Mouse (Mus musculus) gastrocnemius, postnatal 14 days (tissue): ENCODE measurements around the gene Pphln1. TPM values are rescaled to one million over a fixed set of nuclear protein-coding genes. Genes with fewer than 3 reads are reported as not detected.

Source experiments
- DNase-seq: peaks from one replicate; pipeline ENCODE4 v3.0.0; 2021; ENCODE audit warnings: mixed read lengths
- intact Hi-C: fragments of 180-260 bp; cut with DNase I; formaldehyde crosslinking; loops from one replicate; pipeline ENCODE4 v1.15.1; 2025; ENCODE audit warnings: low total_unique reads
- total RNA-seq, 2 experiments: library from RNA; stranded (reverse); gene quantifications; 2 replicates each; pipeline ENCODE4 v1.2.3; 2021

The Pphln1 gene
- total RNA-seq, 2 experiments from 2014 or later = 16.3 to 16.5 TPM

GRCm38 (mm10) chr15:93420596-93420995, 22.4 kb downstream of the Pphln1 start:
- DNase-seq = no peak
- intact Hi-C loops = no loop called here

GRCm38 (mm10) chr15:93422537-93422936, 24.4 kb downstream of the Pphln1 start:
- intact Hi-C loops = no loop called here
- no peak for DNase-seq

GRCm38 (mm10) chr15:93433811-93434210, 35.7 kb downstream of the Pphln1 start:
- intact Hi-C loops = loop anchor here (10.0 kb wide), 1 partner anchor 141 kb away; no protein-coding TSS in a partner anchor
- no peak for DNase-seq

- intact Hi-C loops = loop anchor here (10.0 kb wide), 1 partner anchor 139 kb away; no protein-coding TSS in a partner anchor
- no peak for DNase-seq
Observed at GRCm38 (mm10) chr15:93435998-93436397, 37.8 kb downstream of the Pphln1 start.

- DNase-seq = peak; percentile 40
- intact Hi-C loops = loop anchor here (2.0 to 10.0 kb wide), 2 partner anchors 136 to 174 kb away; no protein-coding TSS in a partner anchor
Observed at GRCm38 (mm10) chr15:93438663-93439062, 40.5 kb downstream of the Pphln1 start.

- intact Hi-C loops = no loop called here
- no peak for DNase-seq
Observed at GRCm38 (mm10) chr15:93442271-93442670, 44.1 kb downstream of the Pphln1 start.

GRCm38 (mm10) chr15:93443676-93444075, 45.5 kb downstream of the Pphln1 start:
- no peak for DNase-seq
- intact Hi-C loops = no loop called here

- intact Hi-C loops = no loop called here
Observed at GRCm38 (mm10) chr15:93448862-93449261, 50.7 kb downstream of the Pphln1 start.

GRCm38 (mm10) chr15:93453296-93453695, 55.1 kb downstream of the Pphln1 start:
- intact Hi-C loops = no loop called here
- DNase-seq = no peak

More at GRCm38 (mm10) chr15:93448862-93449261, 50.7 kb downstream of the Pphln1 start:
- no peak for DNase-seq

- intact Hi-C loops = no loop called here
- no peak for DNase-seq
Observed at GRCm38 (mm10) chr15:93456005-93456404, 57.9 kb downstream of the Pphln1 start.

GRCm38 (mm10) chr15:93459422-93459821, 61.3 kb downstream of the Pphln1 start:
- intact Hi-C loops = no loop called here
- no peak for DNase-seq

GRCm38 (mm10) chr15:93461066-93461465, 62.9 kb downstream of the Pphln1 start:
- intact Hi-C loops = no loop called here
- no peak for DNase-seq

GRCm38 (mm10) chr15:93471651-93472050, 73.5 kb downstream of the Pphln1 start:
- intact Hi-C loops = no loop called here
- no peak for DNase-seq

GRCm38 (mm10) chr15:93472089-93472488, 73.9 kb downstream of the Pphln1 start:
- intact Hi-C loops = no loop called here
- DNase-seq = no peak

- DNase-seq = no peak
- intact Hi-C loops = no loop called here
Observed at GRCm38 (mm10) chr15:93474277-93474676, 76.1 kb downstream of the Pphln1 start.

- intact Hi-C loops = no loop called here
- no peak for DNase-seq
Observed at GRCm38 (mm10) chr15:93475688-93476087, 77.5 kb downstream of the Pphln1 start.

GRCm38 (mm10) chr15:93477729-93478128, 79.6 kb downstream of the Pphln1 start:
- intact Hi-C loops = no loop called here
- DNase-seq = no peak

- no peak for DNase-seq
- intact Hi-C loops = no loop called here
Observed at GRCm38 (mm10) chr15:93478676-93479075, 80.5 kb downstream of the Pphln1 start.

GRCm38 (mm10) chr15:93479445-93479844, 81.3 kb downstream of the Pphln1 start:
- DNase-seq = no peak
- intact Hi-C loops = no loop called here

- no peak for DNase-seq
- intact Hi-C loops = no loop called here
Observed at GRCm38 (mm10) chr15:93481112-93481511, 83.0 kb downstream of the Pphln1 start.

- DNase-seq = no peak
- intact Hi-C loops = no loop called here
Observed at GRCm38 (mm10) chr15:93484261-93484710, 86.1 kb downstream of the Pphln1 start.

- DNase-seq = no peak
- intact Hi-C loops = no loop called here
Observed at GRCm38 (mm10) chr15:93485252-93485651, 87.1 kb downstream of the Pphln1 start.
